Mouse (Mus musculus) embryonic facial prominence, embryonic 11.5 days (tissue): ENCODE data around the gene Tmem254c. TPM values are rescaled to one million over a fixed set of nuclear protein-coding genes. Genes with fewer than 3 reads are reported as not detected.
A peak's percentile ranks its signal among the peaks of the same experiment; 100 is the strongest.
"Not testable (repeated sequence)": the region's sequence is repeated elsewhere in the genome, so short reads cannot be mapped to it uniquely, and the experiment has no call there.

ENCODE experiments used
- ATAC-seq: fragments of 200-750 bp; cut with Nextera tagmentation; replicated peaks from 2 replicates; pipeline ENCODE4 v1.8.0; 2017; ENCODE audit warnings: low read depth; ENCODE audit not compliant: insufficient number of reproducible peaks, low FRiP score, low TSS enrichment
- DNase-seq: peaks from one replicate; pipeline ENCODE4 v3.0.0-alpha.2; 2015; ENCODE audit warnings: low spot score
- H3K27ac ChIP-seq: fragments of 300-500 bp; sonication (generic); replicated peaks from 2 replicates; pipeline ENCODE4 v1.5.1; 2014; ENCODE audit warnings: mild to moderate bottlenecking, low read depth, low read length, control low read depth
- H3K27me3 ChIP-seq: fragments of 300-500 bp; sonication (generic); 2 replicates; pipeline ENCODE4 v1.6.1; 2014; ENCODE audit warnings: mild to moderate bottlenecking, low read length, moderate library complexity, mixed read lengths; ENCODE audit not compliant: control insufficient read depth, insufficient read depth
- H3K36me3 ChIP-seq: fragments of 300-500 bp; sonication (generic); replicated peaks from 2 replicates; pipeline ENCODE4 v1.6.1; 2014; ENCODE audit warnings: low read depth, mild to moderate bottlenecking, low read length, moderate library complexity, mixed read lengths; ENCODE audit not compliant: control insufficient read depth, insufficient read depth
- H3K4me1 ChIP-seq: fragments of 300-500 bp; sonication (generic); 2 replicates; pipeline ENCODE4 v1.6.1; 2014; ENCODE audit warnings: low read length, mixed read lengths; ENCODE audit not compliant: control insufficient read depth, insufficient read depth
- H3K4me2 ChIP-seq: fragments of 300-500 bp; sonication (generic); 2 replicates; pipeline ENCODE4 v1.6.1; 2014; ENCODE audit warnings: low read depth, mild to moderate bottlenecking, control low read depth, low read length, moderate library complexity
- H3K4me3 ChIP-seq: fragments of 300-500 bp; sonication (generic); 2 replicates; pipeline ENCODE4 v1.5.1; 2014; ENCODE audit warnings: low read depth, low read length, control low read depth
- H3K9ac ChIP-seq: fragments of 300-500 bp; sonication (generic); replicated peaks from 2 replicates; pipeline ENCODE4 v1.6.1; 2014; ENCODE audit warnings: mild to moderate bottlenecking, control low read depth, low read length
- H3K9me3 ChIP-seq: fragments of 300-500 bp; sonication (generic); replicated peaks from 2 replicates; pipeline ENCODE4 v1.6.1; 2016; ENCODE audit warnings: mild to moderate bottlenecking, low read length, inconsistent platforms, mixed read lengths; ENCODE audit not compliant: control insufficient read depth
- WGBS: fragments of 180-500 bp; shearing (Covaris S2); extraction: QIAGEN DNeasy Blood & Tissue Kit; methylation state at CpG from one replicate; pipeline ENCODE4 v1.1.7; 2014; 5-methylcytosine and 5-hydroxymethylcytosine counted together
- polyA plus RNA-seq: library from polyadenylated mRNA; unstranded; fragments of >200 nt; fragmentation: Nextera tagmentation; extraction: Ambion mirVana; gene quantifications from 2 replicates; pipeline ENCODE4 v1.2.1, GENCODE M21; 2014

The Tmem254c gene
- polyA plus RNA-seq, result 21.5 and 23.7 TPM in 2 replicates

DNA sequence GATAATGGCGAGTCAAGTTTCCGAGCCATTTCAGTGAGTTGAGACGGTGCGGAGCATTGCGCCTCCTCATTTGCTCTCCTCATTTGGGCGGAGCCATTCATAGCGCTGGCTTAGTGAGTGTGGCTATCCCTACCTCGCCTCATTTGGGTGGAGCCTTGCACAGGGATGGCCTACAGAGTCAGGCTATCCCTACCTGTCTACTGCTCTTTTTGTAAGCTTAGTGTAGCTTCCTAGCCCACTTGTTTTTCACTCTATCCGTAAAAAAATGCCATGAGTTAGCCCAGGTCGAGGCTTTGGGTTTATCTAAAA, at the start of gene Tmem254c:
Gene Tmem254c, minus strand, starts transcription at position 31 of the 309 bp plus-strand sequence.
- WGBS, result no CpG with 5 or more reads among the region's 10 CpGs
- not testable (repeated sequence) for H3K4me3 ChIP-seq, H3K4me2 ChIP-seq, ATAC-seq, H3K27me3 ChIP-seq, H3K27ac ChIP-seq, H3K4me1 ChIP-seq, DNase-seq, H3K36me3 ChIP-seq, H3K9ac ChIP-seq, H3K9me3 ChIP-seq

DNA sequence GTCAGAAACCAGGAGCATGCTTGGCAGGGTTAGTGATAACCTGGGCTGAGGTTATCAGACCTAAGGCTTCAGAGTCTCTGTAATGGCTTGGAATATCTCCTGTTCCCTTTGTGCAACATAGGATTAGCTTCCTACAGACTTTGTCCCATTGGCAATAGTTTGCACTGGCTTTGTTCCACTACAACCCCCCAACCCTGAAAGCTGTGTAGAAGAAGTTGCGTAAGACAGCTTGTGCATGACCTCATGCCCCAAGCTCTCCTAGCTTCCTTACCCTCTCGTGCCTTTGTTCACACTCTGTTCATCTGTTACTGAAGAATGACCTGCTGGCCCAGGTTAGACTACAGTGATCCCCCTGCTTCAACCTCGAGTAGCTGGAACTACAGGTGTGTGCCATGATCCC, 30.5 kb upstream of the Tmem254c start:
- H3K27me3 ChIP-seq, H3K9me3 ChIP-seq, ATAC-seq, H3K4me1 ChIP-seq, H3K4me2 ChIP-seq, H3K4me3 ChIP-seq, H3K27ac ChIP-seq, H3K36me3 ChIP-seq, H3K9ac ChIP-seq, DNase-seq: not testable (repeated sequence)
- no CpG with 5 or more reads among the region's 3 CpGs for WGBS

DNA sequence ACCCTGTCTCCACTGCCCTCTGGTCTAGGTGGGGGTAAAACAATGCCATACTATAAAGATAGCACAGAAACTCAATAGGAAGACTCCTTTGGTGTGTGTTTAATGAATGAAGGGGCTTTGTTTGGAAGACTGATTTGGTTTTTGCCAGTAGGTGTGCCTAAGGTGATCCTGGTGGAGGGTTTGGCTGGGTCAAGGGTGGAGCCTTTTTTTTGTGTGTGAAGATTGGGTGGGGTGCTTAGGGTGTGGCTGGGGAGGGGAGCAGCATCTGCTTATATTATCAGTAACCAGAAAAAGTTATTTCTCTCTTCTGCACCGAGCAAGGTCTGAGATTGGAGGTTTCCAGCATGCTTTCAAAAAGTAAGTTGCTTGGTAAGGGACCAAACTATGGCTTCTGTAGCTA, 14.8 kb upstream of the Tmem254c start, which contains the start of gene Cphx3:
Gene Cphx3, plus strand, starts transcription at position 301 of the 400 bp plus-strand sequence.
- H3K27me3 ChIP-seq, H3K27ac ChIP-seq, H3K9me3 ChIP-seq, DNase-seq, H3K4me2 ChIP-seq, H3K4me1 ChIP-seq, H3K4me3 ChIP-seq, H3K36me3 ChIP-seq, ATAC-seq, H3K9ac ChIP-seq: not testable (repeated sequence)
- WGBS, result no CpG with 5 or more reads among the region's 1 CpGs

DNA sequence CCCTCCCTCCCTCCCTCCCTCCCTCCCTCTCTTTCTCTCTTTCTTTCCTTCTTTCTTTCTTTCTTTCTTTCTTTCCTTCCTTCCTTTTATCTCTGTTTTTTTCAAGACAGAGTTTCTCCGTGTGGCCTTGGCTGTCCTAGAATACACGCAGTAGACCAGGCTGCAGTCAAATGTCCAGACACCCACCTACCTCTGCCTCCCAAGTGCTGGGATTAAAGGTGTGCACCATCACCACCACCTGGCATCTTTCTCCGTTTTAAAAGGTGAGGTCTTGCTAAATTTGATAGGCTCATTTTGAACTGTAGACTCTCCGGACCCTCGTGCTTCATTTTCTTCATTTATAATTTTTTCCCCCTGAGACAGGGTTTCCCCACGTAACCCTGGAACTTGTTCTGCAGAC, 14.1 kb upstream of the Tmem254c start, which contains the start of gene Cphx2:
Gene Cphx2, plus strand, starts transcription at position 301 of the 400 bp plus-strand sequence.
- H3K9me3 ChIP-seq, H3K4me3 ChIP-seq, H3K4me2 ChIP-seq, H3K9ac ChIP-seq, DNase-seq, H3K4me1 ChIP-seq, H3K27ac ChIP-seq, H3K27me3 ChIP-seq, ATAC-seq, H3K36me3 ChIP-seq: not testable (repeated sequence)
- WGBS, result no CpG with 5 or more reads among the region's 6 CpGs

DNA sequence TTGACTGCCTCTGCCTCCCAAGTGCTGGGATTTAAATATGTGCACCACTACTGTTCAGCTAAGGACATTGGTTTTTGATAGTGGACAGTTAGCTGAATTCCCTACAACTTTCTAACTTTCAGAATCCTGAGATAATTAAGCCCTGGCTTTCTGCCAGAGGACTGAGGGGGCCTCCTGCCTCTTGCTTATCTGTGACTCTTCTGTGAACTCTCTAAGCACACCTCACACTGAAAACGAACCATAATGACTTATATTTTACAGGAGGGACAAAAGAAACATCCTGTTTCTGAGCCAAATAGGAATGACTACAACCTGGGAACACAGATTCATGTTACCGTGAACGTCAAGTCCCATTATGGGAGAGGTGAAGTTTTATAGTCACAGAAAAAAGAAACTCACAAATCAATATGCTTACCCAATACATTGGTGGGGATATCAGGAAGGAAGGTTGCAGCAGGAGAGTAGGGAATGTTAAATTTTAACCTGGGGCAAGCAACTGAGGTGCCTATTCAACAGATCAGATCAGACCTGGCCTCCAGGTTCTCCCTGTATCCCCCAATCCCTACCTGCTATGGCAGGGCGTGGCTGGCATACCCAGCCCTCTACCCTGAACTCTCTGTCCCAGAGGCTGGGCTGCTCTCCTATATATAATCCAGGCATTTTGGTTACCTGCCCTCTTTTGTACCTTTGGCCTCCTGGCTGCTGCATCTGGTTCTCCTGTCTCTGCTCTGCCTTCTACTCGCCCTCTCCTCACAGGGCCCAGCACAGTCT, 9.7 kb upstream of the Tmem254c start:
- not testable (repeated sequence) for H3K36me3 ChIP-seq, H3K9me3 ChIP-seq, H3K4me3 ChIP-seq, H3K4me1 ChIP-seq, ATAC-seq, DNase-seq, H3K27me3 ChIP-seq, H3K9ac ChIP-seq, H3K27ac ChIP-seq, H3K4me2 ChIP-seq
- no CpG with 5 or more reads among the region's 5 CpGs for WGBS

DNA sequence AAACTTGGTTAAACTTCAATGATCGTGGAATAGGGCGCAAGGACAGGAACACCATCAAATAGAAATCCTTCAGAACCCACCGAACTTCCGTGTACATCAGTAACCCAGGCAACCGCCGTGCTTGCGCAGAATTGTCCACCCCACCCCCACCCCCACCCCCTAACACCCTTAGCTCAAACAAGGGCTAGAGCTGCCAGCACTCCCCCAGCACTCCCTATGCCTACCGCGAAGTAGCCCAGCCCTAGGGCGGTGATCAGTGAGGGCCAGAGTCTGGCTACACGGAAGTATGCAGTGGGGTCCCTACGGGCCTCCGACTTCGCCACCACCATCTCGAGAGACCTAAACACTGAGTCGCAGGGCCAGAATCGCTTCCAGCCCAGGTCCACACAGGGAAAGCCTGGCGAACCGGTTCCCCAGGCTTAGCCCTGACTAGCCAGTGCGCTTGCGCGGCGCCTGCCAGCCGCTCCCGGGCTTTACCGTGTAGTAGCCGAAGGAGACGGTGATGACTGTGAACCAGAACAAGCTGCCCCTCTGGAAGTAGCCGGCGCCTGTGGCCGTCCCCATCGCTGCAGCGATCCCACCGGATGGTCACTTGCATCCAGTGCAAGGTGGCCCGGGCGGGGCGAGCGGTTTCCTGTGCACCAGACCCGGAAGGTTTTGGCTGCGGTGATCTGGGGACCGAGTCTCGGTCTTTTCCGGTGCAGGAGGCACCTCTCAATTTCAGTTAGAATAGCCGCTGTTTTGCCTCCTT, 406 bp downstream of the Tmem254c start:
- H3K36me3 ChIP-seq, DNase-seq, H3K4me1 ChIP-seq, H3K9ac ChIP-seq, H3K4me3 ChIP-seq, H3K27ac ChIP-seq, H3K9me3 ChIP-seq, H3K4me2 ChIP-seq, H3K27me3 ChIP-seq: not testable (repeated sequence)
- WGBS, result no CpG with 5 or more reads among the region's 44 CpGs
- peak; percentile 59; the same call in 1 of the 2 replicates for ATAC-seq

DNA sequence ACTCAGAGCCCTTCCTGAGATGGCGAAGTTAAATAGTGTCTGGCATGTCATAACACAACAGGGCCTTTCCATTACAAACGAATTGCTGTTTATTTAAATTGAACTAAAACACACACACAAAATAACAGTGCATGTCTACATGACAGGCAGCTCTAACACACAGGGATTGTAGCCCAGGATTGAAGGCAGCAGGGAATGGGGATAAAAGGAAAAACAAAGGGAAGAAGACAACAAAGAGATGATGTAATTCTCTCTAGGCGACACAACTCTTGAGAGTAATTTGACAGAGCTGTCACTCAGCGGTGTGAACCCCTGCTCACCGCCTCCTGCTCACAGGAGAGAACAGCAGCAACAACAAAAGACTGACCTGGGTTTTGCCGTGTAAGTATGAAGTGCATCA, 7.8 kb downstream of the Tmem254c start:
- not testable (repeated sequence) for ATAC-seq, H3K9me3 ChIP-seq, H3K4me1 ChIP-seq, H3K9ac ChIP-seq, H3K4me3 ChIP-seq, H3K27ac ChIP-seq, H3K27me3 ChIP-seq, H3K36me3 ChIP-seq, H3K4me2 ChIP-seq, DNase-seq
- WGBS, result no CpG with 5 or more reads among the region's 6 CpGs

DNA sequence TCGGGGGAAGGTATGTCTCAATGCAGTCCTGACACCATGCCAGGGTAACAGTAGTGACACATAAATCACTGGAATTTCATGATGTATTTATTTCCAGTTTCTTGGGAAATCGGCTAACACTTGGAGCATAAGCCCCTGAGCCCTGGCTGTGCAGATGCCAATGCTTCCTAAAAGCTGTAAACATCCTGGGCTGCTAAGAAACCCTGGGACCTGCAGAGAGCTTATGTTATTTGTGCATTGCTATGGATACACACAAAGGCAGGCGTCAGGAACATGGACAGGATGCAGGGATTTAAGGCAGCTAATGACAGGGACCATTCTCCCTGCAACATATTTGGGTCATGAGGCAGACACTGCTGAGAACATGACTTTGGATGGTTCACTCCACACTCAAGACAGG, 9.0 kb downstream of the Tmem254c start:
- not testable (repeated sequence) for H3K4me3 ChIP-seq, DNase-seq
- WGBS, result no CpG with 5 or more reads among the region's 3 CpGs

More for the DNA sequence above, 9.0 kb downstream of the Tmem254c start:
- not testable (repeated sequence) for ATAC-seq, H3K4me1 ChIP-seq, H3K27ac ChIP-seq, H3K9me3 ChIP-seq, H3K27me3 ChIP-seq, H3K36me3 ChIP-seq, H3K4me2 ChIP-seq, H3K9ac ChIP-seq
